Mouse (Mus musculus) left cerebral cortex, adult 18-20 months (tissue): ENCODE results near the gene Pparg. TPM values are rescaled to one million over a fixed set of nuclear protein-coding genes. Genes with fewer than 3 reads are reported as not detected.

Experiments used
- DNase-seq, 2 experiments: peaks; one replicate each; pipeline ENCODE4 v3.0.0; 2021 to 2022; ENCODE audit warnings: low spot score in 2 of 2, mixed read lengths in 1 of 2
- total RNA-seq, 2 experiments: library from RNA; stranded (reverse); gene quantifications; 2 replicates each; pipeline ENCODE4 v1.2.3; 2021

The Pparg gene
- total RNA-seq, 2 experiments from 2014 or later: 8.8 to 10.0 TPM

DNA sequence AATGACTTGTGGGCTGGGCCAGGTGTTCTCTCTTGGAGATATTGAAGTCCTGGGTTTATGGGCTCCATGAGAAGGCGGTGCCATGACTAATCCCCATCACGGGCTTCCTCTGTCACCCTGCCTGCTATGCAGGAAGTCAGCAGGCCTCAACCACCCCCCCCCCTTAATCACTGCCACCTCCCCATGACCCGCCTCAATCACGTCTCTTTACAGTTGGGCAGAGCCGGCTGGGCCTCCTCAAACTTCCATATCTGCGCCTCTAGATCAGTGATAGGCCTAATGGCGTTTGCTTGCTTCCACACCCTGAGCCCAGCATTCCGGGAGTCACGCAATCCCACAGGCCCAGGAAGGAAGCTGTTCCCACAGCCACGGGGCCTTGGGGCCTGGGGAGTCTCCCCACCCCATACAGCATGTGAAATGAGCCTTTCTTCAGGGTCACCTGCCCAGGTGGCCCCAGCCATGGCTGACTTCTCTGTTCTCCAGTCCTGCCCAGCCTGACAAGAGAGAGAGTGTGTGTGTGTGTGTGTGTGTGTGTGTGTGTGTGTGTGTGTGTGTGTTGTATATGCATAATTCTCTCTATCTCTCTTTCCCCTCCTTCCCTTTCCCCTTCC, 142.9 kb downstream of the Pparg start:
- no peak for DNase-seq

DNA sequence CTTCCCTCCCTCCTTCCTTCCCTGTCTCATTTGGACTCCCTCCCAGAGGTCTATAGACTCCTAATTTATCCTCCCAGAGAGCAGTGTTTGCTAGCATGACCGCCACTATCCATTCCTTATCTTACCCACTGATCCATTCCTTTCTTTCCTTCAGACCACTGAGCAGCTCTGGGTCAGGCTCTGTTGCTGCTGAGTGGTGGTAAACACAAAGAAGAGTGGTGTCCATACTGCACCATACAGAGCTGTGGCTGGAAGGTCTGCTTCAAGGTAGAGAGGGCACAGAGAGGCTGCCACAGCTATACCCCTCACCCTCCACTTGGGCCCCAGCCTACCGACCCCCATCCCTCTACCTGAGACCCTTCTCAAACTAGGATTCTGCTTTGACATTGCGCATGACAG, 143.4 kb downstream of the Pparg start:
- DNase-seq: no peak

DNA sequence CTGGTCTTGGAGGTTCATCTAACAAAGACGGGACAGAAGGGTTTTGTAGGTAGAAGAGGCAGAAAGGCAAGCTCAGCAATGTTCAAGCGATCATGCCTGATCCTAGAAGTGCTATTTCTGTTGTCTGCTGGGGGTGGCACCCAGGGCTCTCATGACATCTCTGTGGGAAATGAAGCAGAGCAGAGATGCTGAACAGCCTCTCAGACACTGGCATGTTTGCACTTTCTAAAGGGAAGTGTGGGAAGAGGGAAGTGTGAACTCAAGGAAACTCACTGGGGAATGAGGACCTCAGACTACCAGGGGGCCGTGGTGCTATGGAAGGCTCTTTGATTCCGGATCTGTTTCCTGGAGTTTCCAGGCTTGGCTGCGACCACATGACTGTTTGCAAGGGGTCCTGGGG, 144.2 kb downstream of the Pparg start:
- peak in 1 of 2 experiments; percentile 22 for DNase-seq

DNA sequence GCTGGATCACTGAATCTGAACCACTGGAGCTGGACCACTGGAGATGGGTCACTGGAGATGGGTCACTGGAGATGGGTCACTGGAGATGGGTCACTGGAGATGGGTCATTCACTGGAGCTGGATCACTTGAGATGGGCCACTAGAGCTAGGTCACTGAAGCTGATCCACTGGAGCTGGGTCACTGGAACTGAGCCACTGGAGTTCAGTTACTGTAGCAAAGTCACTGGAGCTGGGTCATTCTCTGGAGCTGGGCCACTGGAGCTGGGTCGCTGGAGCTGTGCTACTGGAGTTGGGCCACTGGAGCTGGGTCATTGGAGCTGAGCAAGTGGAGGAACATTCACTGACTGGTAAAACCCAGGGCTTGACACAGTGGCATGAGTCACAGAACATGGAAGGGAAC, 145.7 kb downstream of the Pparg start:
- DNase-seq: no peak

DNA sequence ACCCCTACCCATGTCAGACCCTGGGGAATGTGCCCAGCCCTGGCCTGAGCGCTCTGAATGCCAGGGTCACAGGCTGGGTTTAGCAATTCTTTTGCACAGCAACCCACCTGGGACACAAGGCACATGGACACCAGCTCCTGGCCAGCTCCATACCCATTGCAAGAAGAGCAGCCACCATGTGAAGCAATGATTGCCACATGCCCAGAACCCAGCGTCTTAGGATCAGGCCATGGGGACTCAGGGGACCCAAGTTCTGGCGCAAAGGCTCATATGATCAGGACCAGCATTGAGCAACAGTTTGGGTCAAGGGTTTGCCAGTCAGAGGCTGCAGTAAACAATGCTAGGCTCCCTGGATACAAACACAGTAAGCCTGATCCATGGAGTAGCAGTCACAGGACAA, 150.7 kb downstream of the Pparg start:
- DNase-seq: no peak

DNA sequence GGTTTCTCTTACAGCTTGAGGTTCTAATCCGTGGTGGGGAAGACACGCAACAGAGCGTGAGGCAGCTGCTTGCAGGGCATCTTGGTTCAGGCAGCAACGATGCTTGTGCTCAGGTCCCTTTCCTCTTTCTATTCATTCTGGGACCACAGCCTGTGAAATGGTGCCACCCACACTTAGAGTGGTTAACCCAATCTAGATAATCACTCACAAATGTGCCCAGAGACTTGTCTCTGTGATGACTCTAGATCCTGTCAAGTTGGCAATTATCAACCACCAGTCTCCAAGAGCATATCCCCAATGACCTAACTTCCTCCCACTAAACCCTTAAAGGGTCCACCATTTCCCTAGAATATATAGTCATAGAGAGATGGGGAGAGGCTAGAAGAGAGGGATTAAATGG, 152.5 kb downstream of the Pparg start:
- DNase-seq: no peak

DNA sequence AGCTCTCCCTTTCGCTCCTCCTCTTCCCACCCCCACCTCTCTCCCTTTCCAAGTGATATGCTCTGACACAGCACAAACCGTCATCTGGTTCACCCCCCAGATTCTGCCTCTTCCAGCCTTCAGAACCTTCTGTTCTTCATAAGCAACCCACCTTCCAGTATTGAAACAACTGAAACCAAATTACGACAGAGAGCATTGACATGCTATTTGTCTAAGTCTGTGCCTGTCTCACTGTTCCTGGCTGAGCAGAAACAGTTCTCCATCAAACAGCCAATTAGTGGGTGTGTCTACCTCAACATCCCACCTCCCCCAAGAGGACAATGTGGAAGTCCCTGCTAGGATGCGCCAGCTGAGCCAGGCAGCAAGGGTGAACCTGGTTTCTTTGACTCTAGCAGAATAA, 157.2 kb downstream of the Pparg start:
- DNase-seq: no peak

DNA sequence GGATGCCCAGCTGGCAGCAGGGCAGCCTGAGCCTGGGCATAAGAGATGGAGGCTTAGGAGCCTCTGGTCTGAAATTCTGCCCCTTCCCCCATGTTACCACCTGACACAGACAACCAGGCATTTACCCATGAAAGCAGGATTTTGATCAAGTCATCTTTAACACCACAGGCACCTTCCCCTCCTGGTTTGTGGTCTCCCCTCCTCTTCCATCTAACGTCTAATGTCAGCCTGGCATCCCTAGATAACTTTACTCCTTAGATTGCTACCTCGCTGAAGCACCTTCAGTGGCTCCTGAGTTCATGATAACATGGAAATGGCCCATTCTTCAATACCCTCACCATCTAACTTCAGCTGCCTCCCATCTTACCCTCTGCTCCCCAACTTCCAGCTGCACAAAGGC, 157.6 kb downstream of the Pparg start:
- DNase-seq: no peak

DNA sequence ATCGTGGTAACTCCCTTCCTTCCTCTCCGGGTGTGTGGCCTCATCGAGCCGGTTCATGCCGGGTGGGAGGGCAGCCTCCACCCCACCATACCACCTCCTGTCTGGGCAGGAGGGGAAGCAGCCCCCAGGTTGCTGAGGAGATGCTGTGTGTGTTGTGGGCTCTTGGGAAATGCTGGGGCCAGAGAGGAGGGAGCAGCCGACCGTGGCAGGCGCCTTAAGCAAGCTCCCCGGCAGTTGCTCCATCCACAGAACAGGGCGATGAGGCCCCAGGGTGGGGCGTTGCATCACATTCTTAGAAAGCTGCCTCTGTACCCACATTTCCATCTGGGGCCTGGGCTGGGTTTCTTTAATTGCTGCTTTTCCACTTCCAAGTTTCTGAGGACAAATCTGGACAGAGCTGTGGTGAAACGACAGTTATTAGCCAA, 158.5 kb downstream of the Pparg start:
- DNase-seq: no peak

DNA sequence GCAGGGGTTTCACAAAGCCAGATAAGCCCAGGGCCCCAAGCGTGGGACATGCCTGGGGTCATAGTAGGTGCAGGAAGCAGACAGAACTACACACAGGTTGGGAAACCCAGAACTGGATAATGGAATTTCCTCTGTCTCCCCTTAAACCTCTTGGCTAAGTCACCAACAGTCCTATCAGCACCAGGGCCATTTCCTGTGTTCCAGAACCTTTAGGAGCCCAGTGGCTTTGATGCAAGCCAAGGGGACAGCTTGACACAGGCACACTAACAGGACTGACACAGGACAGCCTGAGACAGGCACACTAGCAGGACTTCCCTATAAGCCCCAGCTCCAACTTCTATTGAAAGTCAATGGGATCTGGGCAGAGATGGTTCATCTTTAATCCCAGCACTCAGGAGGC, 161.2 kb downstream of the Pparg start:
- no peak for DNase-seq

DNA sequence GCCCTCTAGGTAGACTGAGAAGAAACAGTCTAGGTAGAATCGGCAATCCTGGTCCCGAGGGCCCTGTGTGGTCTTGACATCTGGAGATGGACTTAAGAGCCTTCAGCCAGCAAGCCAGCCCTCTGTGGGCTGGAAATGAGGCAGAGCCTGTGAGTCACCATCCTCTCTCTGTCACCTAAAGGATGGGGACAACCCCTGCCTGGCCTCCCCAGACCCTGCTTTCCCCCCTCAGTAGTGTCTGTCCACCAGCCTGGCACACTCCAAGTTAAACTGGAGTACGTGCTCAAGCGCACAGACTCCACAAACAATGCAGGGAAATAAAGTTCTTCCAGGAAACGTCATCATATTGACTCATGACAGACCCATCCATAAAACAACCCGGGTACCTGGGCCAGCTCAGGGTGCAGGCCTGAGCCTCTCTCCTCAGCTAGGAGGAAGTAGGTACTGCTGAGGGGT, 162.0 kb downstream of the Pparg start:
- DNase-seq: no peak

DNA sequence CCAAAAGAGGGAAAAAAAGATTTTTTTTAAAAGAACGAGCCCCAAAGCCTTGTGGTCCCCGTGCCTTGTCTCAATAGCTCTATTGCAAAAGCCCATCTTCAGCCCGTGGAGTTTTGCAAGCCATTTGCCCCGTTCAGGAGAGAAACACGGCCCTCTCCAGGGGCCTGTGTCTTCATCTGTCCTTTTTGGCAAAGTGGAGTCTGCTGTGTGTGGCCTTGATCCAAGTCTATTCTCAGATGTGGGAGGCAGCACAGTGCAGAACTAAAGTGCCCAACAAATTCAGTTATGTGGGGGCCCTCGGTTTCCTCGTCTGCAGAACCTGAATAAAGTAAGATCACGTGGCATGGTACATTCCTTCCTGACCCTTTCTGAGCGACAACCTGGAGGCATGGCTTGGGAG, 162.4 kb downstream of the Pparg start:
- peak; percentile 31 to 59 for DNase-seq

DNA sequence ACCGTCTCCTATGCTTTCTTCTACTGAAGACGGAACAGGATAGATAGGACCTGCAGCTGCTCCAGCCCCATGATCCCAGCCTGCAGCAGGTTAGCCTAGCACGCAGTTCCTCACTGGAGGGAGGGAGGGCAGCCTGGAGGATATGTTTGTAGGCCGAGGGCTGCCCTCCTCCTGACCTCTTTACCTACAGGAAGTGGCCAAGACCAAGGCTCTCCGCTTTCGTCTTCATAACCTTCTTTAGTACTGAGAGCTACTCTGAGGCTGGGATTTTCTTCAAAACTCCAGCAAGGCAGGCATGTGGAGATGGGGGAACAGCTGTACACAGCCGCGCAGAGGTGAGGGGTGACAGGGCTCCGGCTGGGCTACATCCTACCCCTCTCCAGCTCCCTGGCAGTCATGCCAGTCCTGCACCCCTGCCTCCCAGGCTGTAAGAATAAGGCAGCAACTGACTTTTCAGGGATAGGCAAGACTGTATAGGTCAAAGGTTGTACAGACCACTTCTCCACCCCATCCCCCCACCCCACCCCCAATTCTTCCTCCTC, 163.8 kb downstream of the Pparg start:
- DNase-seq: no peak

DNA sequence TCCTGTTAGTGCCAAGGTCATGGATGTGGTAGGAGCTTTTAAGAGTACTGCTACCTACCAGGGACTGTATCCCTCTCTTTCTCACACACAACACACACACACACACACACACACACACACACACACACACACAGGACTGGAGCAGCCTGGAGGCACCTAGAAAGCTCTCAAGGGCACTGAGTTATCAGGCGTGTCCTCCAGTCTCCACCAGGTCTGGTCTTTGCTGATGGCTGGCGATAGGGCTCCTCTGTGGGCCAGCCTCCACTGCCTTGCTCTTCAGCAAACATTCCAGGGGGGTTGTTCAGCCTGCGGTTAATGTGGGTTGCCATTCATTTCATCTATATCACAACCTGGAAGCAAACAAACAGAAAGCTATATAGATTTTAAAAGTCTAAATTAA, 166.7 kb downstream of the Pparg start:
- DNase-seq: no peak

DNA sequence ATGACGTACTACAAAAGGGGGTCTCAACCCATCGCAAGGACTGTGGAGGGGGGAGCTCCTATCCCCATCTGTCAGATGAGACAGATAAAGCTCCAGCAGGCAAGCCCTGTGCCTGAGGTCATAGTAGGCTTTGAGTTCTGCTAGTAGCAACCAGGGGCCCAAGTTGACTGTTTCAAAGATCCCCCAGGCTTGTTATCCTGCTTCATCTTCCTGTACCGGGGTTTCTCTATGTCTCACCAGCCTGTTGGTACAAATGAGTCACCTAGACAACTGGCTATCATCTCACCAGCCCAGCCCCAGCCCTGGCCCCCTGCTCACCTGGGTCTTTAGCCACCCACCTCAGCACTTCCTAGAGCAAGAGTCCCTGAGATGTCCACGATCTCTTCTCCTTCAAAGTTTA, 167.6 kb downstream of the Pparg start:
- DNase-seq: no peak

DNA sequence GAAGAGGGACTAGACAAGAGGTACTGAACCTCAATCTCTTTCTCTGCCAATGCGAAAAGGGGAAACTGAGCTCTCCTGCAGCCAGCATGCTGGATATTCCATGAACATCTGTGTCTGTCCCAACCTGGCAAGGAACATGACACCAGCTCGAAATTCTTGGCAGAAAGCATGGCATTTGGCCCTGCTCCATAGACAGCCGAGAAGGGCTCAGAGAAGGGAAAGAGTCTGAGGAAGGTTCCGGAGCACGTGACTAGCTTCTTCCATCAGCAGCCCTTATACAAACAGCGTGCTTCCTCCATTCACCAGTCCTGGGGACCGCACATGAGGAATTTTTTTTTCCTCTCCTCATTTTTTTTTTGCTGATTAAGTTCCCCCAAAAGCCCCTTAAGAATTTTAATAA, 173.9 kb downstream of the Pparg start:
- DNase-seq: peak in 1 of 2 experiments; percentile 21

DNA sequence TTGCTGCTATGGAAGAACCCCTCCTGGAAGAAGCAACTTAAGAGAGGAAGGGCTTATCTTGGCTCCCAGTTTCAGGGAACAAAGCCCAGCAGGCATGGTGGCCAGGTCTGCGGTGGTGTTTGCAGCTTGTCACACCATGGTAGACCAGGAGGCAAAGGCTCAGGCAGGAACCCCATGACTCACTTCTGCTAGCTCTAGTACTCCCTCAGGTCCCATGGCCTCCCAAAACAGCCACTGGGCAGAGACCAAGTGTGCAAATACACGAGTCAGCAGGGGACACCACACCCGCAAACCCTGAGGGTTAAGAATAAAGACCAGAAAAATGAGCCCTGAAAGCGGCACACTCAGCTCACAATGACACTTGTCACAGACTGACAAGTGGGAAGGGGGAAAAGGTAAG, 175.4 kb downstream of the Pparg start:
- no peak for DNase-seq

DNA sequence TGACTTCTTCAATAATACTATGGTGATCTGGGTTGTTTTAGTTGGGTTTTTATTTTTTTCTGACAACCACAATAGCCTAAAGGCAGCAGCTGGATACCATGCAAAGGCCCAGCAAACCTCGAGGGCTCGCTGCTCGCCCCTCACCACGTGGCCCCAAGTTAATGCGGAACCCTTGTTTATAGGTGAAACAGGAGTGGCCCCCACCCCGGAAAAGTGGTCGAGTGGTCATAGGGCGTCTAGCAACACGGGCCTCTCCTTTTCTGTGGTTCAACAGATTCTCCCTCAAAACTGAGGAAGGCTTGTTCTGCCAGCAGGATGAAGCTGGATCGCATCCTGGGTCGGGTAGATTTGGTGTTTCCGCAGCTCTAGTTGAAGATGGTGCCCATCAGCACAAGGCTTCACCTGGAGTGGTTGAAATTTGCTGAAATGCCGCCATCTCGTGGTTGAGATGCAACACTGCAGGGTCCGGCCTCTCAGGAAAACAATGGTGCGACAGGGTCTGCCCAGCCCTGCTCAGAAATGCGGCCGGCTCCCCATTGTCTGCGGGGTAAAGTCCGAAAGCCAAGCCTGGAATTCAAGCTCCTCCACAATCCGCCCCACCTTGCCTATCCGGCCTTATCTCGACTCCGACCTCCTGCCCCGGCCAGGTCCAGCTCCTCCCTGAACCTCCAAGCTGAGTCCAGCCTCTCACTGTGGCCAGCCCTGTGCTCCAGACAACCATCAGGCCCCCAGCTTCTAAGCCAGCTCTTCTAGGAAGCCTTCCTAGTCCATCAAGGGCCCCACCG, 178.1 kb downstream of the Pparg start:
- DNase-seq: peak; percentile 72 to 79
